Mouse (Mus musculus) embryonic facial prominence, embryonic 14.5 days (tissue): ENCODE results near the gene Gm17093. TPM values are rescaled to one million over a fixed set of nuclear protein-coding genes. Genes with fewer than 3 reads are reported as not detected.
"Not testable (repeated sequence)": the region's sequence is repeated elsewhere in the genome, so short reads cannot be mapped to it uniquely, and the experiment has no call there.

Experiments
- ATAC-seq: fragments of 200-750 bp; cut with Nextera tagmentation; 2 replicates; pipeline ENCODE4 v1.8.0; 2017; ENCODE audit warnings: low read depth, moderate number of reproducible peaks, moderate TSS enrichment
- DNase-seq: peaks from one replicate; pipeline ENCODE4 v3.0.0-alpha.2; 2015; ENCODE audit warnings: low spot score
- H3K27ac ChIP-seq: fragments of 300-500 bp; sonication (generic); replicated peaks from 2 replicates; pipeline ENCODE4 v1.5.1; 2014; ENCODE audit warnings: low read depth, mild to moderate bottlenecking, low read length, moderate library complexity
- H3K27me3 ChIP-seq: fragments of 300-500 bp; sonication (generic); replicated peaks from 2 replicates; pipeline ENCODE4 v1.6.1; 2014; ENCODE audit warnings: low read length; ENCODE audit not compliant: control insufficient read depth, insufficient read depth
- H3K36me3 ChIP-seq: fragments of 300-500 bp; sonication (generic); 2 replicates; pipeline ENCODE4 v1.6.1; 2014; ENCODE audit warnings: low read length, mixed read lengths; ENCODE audit not compliant: control insufficient read depth, insufficient read depth
- H3K4me1 ChIP-seq: fragments of 300-500 bp; sonication (generic); 2 replicates; pipeline ENCODE4 v1.6.1; 2014; ENCODE audit warnings: antibody characterized with exemption, low read length; ENCODE audit not compliant: control insufficient read depth, insufficient read depth
- H3K4me2 ChIP-seq: fragments of 300-500 bp; sonication (generic); 2 replicates; pipeline ENCODE4 v1.6.1; 2014; ENCODE audit warnings: low read depth, mild to moderate bottlenecking, low read length, moderate library complexity, mixed read lengths
- H3K4me3 ChIP-seq: fragments of 300-500 bp; sonication (generic); 2 replicates; pipeline ENCODE4 v1.5.1; 2014; ENCODE audit warnings: low read depth, mild to moderate bottlenecking, low read length
- H3K9ac ChIP-seq: fragments of 300-500 bp; sonication (generic); 2 replicates; pipeline ENCODE4 v1.6.1; 2014; ENCODE audit warnings: low read depth, mild to moderate bottlenecking, low read length, moderate library complexity, mixed read lengths
- H3K9me3 ChIP-seq: fragments of 300-500 bp; sonication (generic); 2 replicates; pipeline ENCODE4 v1.6.1; 2016; ENCODE audit warnings: low read length; ENCODE audit not compliant: control insufficient read depth
- whole genome bisulfite sequencing: fragments of 180-500 bp; shearing (Covaris S2); extraction: QIAGEN DNeasy Blood & Tissue Kit; methylation state at CpG from one replicate; pipeline ENCODE4 v1.1.7; 2014; 5-methylcytosine and 5-hydroxymethylcytosine counted together
- polyA plus RNA-seq: library from polyadenylated mRNA; unstranded; fragments of >200 nt; fragmentation: Nextera tagmentation; extraction: Ambion mirVana; gene quantifications from 2 replicates; pipeline ENCODE4 v1.2.1, GENCODE M21; 2014

Gene Gm17093
- polyA plus RNA-seq: not detected in 2 replicates

DNA sequence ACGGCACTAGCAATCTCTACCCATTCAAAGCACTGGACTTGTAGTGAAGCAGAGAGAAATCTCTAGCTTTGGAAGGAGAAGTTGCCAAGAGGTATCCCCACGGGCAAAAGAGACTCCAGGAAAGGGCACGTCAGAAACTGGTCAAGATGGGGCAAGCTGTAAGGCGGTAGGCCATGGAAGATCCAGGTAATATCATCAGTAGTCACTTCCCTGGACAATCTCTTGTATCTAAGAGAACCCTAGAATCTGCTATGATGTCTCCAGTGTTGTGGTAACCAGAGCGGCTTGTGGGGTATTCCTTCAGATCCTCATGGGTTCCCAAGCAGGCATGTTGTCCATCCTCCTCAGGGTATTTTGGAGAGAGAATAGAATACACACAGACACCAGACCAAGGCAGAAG, at the start of gene Gm17093:
Gm17093 (plus strand) TSS at position 301 of the 400 bp plus-strand sequence.
- H3K36me3 ChIP-seq, H3K27ac ChIP-seq, H3K4me2 ChIP-seq, DNase-seq, H3K4me1 ChIP-seq, H3K9ac ChIP-seq, H3K9me3 ChIP-seq, ATAC-seq, H3K27me3 ChIP-seq, H3K4me3 ChIP-seq: not testable (repeated sequence)
- 75% methylated on average over 5 of the region's 5 CpGs for WGBS

DNA sequence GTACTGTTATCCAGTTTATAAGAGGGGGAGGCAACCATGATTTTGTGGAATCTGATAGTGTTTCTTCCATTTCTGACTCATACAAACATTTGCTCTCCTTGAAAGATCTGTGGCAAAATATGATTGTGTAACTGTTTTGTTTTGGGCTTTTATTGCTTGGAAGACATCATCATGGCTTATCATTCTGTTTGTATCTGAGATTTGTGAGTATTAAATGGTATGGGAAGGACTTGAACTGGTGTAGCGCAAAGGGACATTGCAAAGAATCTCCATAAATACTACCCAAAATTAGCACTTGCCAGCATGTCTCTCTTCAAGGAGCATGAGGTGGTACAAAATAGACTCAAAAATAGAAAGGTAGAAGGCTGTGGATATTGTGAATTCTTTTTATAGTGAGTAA, 25.9 kb upstream of the Gm17093 start, which contains the start of gene BC061237:
BC061237 (plus strand) TSS at position 301 of the 400 bp plus-strand sequence.
- not testable (repeated sequence) for H3K27me3 ChIP-seq, H3K4me1 ChIP-seq, H3K9me3 ChIP-seq, DNase-seq, H3K27ac ChIP-seq, H3K9ac ChIP-seq, H3K36me3 ChIP-seq, H3K4me3 ChIP-seq, ATAC-seq, H3K4me2 ChIP-seq
- 100% methylated on average over 1 of the region's 1 CpGs for WGBS

DNA sequence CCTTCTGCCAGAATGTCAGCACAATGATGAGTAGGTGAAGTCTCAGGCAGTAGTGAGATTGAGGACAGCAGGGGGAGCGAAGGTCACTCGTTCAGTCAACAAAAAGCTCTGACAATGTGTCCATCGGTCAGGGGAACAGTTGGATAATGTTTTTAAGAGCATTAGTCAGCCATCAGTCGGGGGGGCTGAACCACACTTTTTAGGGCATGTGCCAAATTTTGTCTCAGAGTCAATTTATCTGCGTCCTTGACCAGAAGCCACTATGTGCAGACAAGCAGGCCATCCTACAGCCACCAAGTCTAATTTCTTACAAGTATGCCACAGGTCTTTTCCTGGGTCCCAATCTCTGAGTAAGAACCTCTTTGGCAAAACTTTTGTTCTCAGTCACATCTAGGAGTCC, 29.9 kb downstream of the Gm17093 start:
- not testable (repeated sequence) for H3K36me3 ChIP-seq, H3K27ac ChIP-seq, DNase-seq, H3K9me3 ChIP-seq, H3K9ac ChIP-seq, ATAC-seq, H3K27me3 ChIP-seq, H3K4me1 ChIP-seq, H3K4me2 ChIP-seq, H3K4me3 ChIP-seq
- WGBS: 66% methylated on average over 2 of the region's 5 CpGs

Other genes starting within 250 kb of the Gm17093 start
- gene Gm8220, start 232.7 kb upstream of the Gm17093 start, polyA plus RNA-seq: not detected in 2 replicates
- not detected in 2 replicates for gene Gm5930, start 179.7 kb upstream of the Gm17093 start, polyA plus RNA-seq
- not detected in 2 replicates for gene Gm8229, start 152.9 kb upstream of the Gm17093 start, polyA plus RNA-seq
- not detected in 2 replicates for gene Gm3371, start 107.6 kb upstream of the Gm17093 start, polyA plus RNA-seq
- gene Gm8232, start 84.6 kb upstream of the Gm17093 start, polyA plus RNA-seq: not detected in 2 replicates
- not detected in 2 replicates for gene BC061237, start 25.8 kb upstream of the Gm17093 start, polyA plus RNA-seq
- gene Gm8247, start 64.9 kb downstream of the Gm17093 start, polyA plus RNA-seq: not detected in 2 replicates
- gene Gm5624, start 109.7 kb downstream of the Gm17093 start, polyA plus RNA-seq: not detected in 2 replicates
- gene Gm8257, start 188.2 kb downstream of the Gm17093 start, polyA plus RNA-seq: not detected in 2 replicates
- not detected in 2 replicates for gene Gm8267, start 232.1 kb downstream of the Gm17093 start, polyA plus RNA-seq